Mouse (Mus musculus) forebrain, embryonic 16.5 days (tissue): Measurements from ENCODE around the gene Lrrc8a. TPM values are rescaled to one million over a fixed set of nuclear protein-coding genes. Genes with fewer than 3 reads are reported as not detected.

Source experiments
- ATAC-seq: fragments of 200-750 bp; cut with Nextera tagmentation; 2 replicates; pipeline ENCODE4 v1.8.0; 2017; ENCODE audit warnings: mild to moderate bottlenecking, moderate library complexity
- H3K27ac ChIP-seq: fragments of 300-500 bp; sonication (generic); 2 replicates; pipeline ENCODE4 v1.5.1; 2014; ENCODE audit warnings: low read length, control low read depth
- H3K27me3 ChIP-seq: fragments of 300-500 bp; sonication (generic); replicated peaks from 2 replicates; pipeline ENCODE4 v1.6.1; 2014; ENCODE audit warnings: low read length; ENCODE audit not compliant: control insufficient read depth, insufficient read depth
- H3K36me3 ChIP-seq: fragments of 300-500 bp; sonication (generic); 2 replicates; pipeline ENCODE4 v1.6.1; 2014; ENCODE audit not compliant: control insufficient read depth, insufficient read depth
- H3K4me1 ChIP-seq: fragments of 300-500 bp; sonication (generic); replicated peaks from 2 replicates; pipeline ENCODE4 v1.6.1; 2014; ENCODE audit warnings: low read length; ENCODE audit not compliant: control insufficient read depth, insufficient read depth
- H3K4me2 ChIP-seq: fragments of 300-500 bp; sonication (generic); 2 replicates; pipeline ENCODE4 v1.6.1; 2014; ENCODE audit warnings: mild to moderate bottlenecking, low read length, control low read depth
- H3K4me3 ChIP-seq: fragments of 300-500 bp; sonication (generic); replicated peaks from 2 replicates; pipeline ENCODE4 v1.5.1; 2014; ENCODE audit warnings: mild to moderate bottlenecking, low read length, control low read depth
- H3K9ac ChIP-seq: fragments of 300-500 bp; sonication (generic); replicated peaks from 2 replicates; pipeline ENCODE4 v1.6.1; 2014; ENCODE audit warnings: low read depth, low read length, control low read depth
- H3K9me3 ChIP-seq: fragments of 300-500 bp; sonication (generic); 2 replicates; pipeline ENCODE4 v1.6.1; 2016; ENCODE audit warnings: low read length; ENCODE audit not compliant: control insufficient read depth
- WGBS: fragments of 180-500 bp; shearing (Covaris S2); extraction: QIAGEN DNeasy Blood & Tissue Kit; methylation state at CpG from one replicate; pipeline ENCODE4 v1.1.7; 2014; 5-methylcytosine and 5-hydroxymethylcytosine counted together
- polyA plus RNA-seq: library from polyadenylated mRNA; unstranded; fragments of >200 nt; fragmentation: Nextera tagmentation; extraction: Ambion mirVana; gene quantifications from 2 replicates; pipeline ENCODE4 v1.2.1, GENCODE M21; 2015

The Lrrc8a gene
- 58.9 and 59.7 TPM in 2 replicates for polyA plus RNA-seq

GRCm38 (mm10) chr2:30237199-30237880 lies at the start of gene Lrrc8a:
TSS of gene Lrrc8a (plus strand) at chr2:30237715.
- Histone ChIP-seq H3K27ac (peak within 1 kb of the TSS; percentile 89), H3K36me3 (peaks cover 13% of the 10 kb centered on the region; the same call in 1 of the 2 replicates), H3K9me3 (no peaks in the 10 kb centered on the region), H3K27me3 (no peaks in the 10 kb centered on the region), H3K4me3 (peak within 1 kb of the TSS; percentile 91), H3K4me1 (peaks cover 26% of the 10 kb centered on the region), H3K4me2 (peak within 1 kb of the TSS; percentile 92), H3K9ac (peak within 1 kb of the TSS; percentile 91)
- peak; percentile 98 for ATAC-seq
- WGBS, result under 1% methylated on average over 48 of the region's 67 CpGs

GRCm38 (mm10) chr2:30191790-30192580 lies 45.5 kb upstream of the Lrrc8a start:
- Histone ChIP-seq H3K27ac (no peak overlapping the region), H3K9me3 (no peaks in the 10 kb centered on the region), H3K4me1 (no peaks in the 10 kb centered on the region; the same call in 1 of the 2 replicates), H3K9ac (no peak overlapping the region), H3K36me3 (no peaks in the 10 kb centered on the region), H3K4me2 (no peak overlapping the region), H3K4me3 (no peak overlapping the region), H3K27me3 (no peaks in the 10 kb centered on the region)
- 81% methylated on average over 12 of the region's 12 CpGs for WGBS
- ATAC-seq, result no peak

DNA sequence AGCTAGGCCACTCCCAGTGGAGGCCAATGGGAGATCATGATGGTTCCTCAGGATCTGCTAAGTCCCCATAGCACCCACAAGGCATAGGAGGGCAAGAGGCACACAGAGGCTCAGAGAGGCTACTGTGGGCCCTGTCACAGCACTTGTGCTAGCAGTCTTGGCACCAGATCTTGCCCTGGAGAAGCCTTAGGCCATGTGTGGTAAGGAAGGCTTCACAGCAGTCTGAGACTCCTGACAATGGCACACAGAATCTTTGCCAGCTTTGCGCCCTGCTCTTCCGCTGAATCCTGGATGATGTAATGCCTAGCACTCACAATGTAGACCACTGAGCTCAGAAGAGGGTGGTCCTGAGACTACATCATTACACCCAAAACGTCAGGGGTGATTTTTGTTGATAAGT lies 42.9 kb upstream of the Lrrc8a start:
- ATAC-seq, result no peak; the same call in 1 of the 2 replicates
- H3K4me3 ChIP-seq, result no peak overlapping the region
- no peaks in the 10 kb centered on the region for H3K36me3 ChIP-seq
- H3K27me3 ChIP-seq, result no peaks in the 10 kb centered on the region
- no peaks in the 10 kb centered on the region for H3K9me3 ChIP-seq
- H3K9ac ChIP-seq, result no peak overlapping the region
- no peak overlapping the region for H3K4me2 ChIP-seq
- no peaks in the 10 kb centered on the region; the same call in 1 of the 2 replicates for H3K4me1 ChIP-seq
- 37% methylated on average over 3 of the region's 3 CpGs for WGBS
- H3K27ac ChIP-seq, result no peak overlapping the region

- Histone ChIP-seq H3K4me3 (no peak overlapping the region), H3K36me3 (no peaks in the 10 kb centered on the region), H3K9me3 (no peaks in the 10 kb centered on the region), H3K4me2 (no peak overlapping the region), H3K4me1 (no peaks in the 10 kb centered on the region; the same call in 1 of the 2 replicates), H3K27ac (no peak overlapping the region), H3K27me3 (no peaks in the 10 kb centered on the region), H3K9ac (no peak overlapping the region)
- WGBS, result 72% methylated on average over 4 of the region's 4 CpGs
- ATAC-seq, result no peak
Observed at GRCm38 (mm10) chr2:30198021-30198420, 39.5 kb upstream of the Lrrc8a start.

- Histone ChIP-seq H3K9me3 (no peaks in the 10 kb centered on the region), H3K4me3 (no peak overlapping the region), H3K9ac (no peak overlapping the region), H3K36me3 (no peaks in the 10 kb centered on the region), H3K4me1 (peaks cover 6% of the 10 kb centered on the region), H3K4me2 (no peak overlapping the region), H3K27me3 (no peaks in the 10 kb centered on the region), H3K27ac (no peak overlapping the region)
- WGBS, result 57% methylated on average over 1 of the region's 1 CpGs
- ATAC-seq, result no peak
Observed at GRCm38 (mm10) chr2:30199984-30200383, 37.5 kb upstream of the Lrrc8a start.

GRCm38 (mm10) chr2:30200388-30200925 lies 37.1 kb upstream of the Lrrc8a start:
- ATAC-seq, result no peak
- Histone ChIP-seq H3K4me1 (peaks cover 6% of the 10 kb centered on the region), H3K9me3 (no peaks in the 10 kb centered on the region), H3K36me3 (no peaks in the 10 kb centered on the region), H3K27ac (no peak overlapping the region), H3K4me3 (no peak overlapping the region), H3K4me2 (no peak overlapping the region), H3K27me3 (no peaks in the 10 kb centered on the region), H3K9ac (no peak overlapping the region)
- 86% methylated on average over 5 of the region's 5 CpGs for WGBS

DNA sequence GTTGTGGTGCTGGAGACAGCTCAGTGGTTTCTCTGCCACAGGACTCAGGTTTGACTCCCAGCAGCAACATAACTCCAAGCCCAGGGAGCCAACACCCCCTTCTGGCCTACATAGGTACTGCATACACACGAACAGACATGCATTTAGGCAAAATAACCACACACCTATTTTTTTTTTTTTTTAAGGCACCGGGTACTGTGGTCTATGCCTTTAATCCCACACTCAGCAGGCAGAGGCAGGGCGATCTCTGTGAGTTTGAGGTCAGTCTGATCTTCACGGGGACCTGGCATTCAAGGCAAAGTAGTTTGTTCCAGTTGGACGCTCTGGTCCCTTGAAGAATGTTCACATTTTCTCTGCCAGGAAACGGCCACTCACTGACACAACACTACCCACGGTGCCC lies 34.1 kb upstream of the Lrrc8a start:
- no peak overlapping the region for H3K9ac ChIP-seq
- no peaks in the 10 kb centered on the region for H3K9me3 ChIP-seq
- H3K4me3 ChIP-seq, result no peak overlapping the region
- ATAC-seq, result no peak
- no peaks in the 10 kb centered on the region for H3K27me3 ChIP-seq
- H3K36me3 ChIP-seq, result no peaks in the 10 kb centered on the region
- 75% methylated on average over 7 of the region's 7 CpGs for WGBS
- peaks cover 12% of the 10 kb centered on the region for H3K4me1 ChIP-seq
- H3K27ac ChIP-seq, result no peak overlapping the region
- H3K4me2 ChIP-seq, result no peak overlapping the region

- peak overlapping the region; percentile 76 for H3K27ac ChIP-seq
- 1% methylated on average over 13 of the region's 13 CpGs for WGBS
- peaks cover 12% of the 10 kb centered on the region for H3K4me1 ChIP-seq
- no peaks in the 10 kb centered on the region for H3K27me3 ChIP-seq
- peak overlapping the region; percentile 76 for H3K4me2 ChIP-seq
- H3K9me3 ChIP-seq, result no peaks in the 10 kb centered on the region
- peak overlapping the region; percentile 82 for H3K4me3 ChIP-seq
- no peaks in the 10 kb centered on the region for H3K36me3 ChIP-seq
- H3K9ac ChIP-seq, result peak overlapping the region; percentile 71
- ATAC-seq, result no peak; the same call in none of the 2 replicates
Observed at GRCm38 (mm10) chr2:30205255-30205628, 32.3 kb upstream of the Lrrc8a start.

DNA sequence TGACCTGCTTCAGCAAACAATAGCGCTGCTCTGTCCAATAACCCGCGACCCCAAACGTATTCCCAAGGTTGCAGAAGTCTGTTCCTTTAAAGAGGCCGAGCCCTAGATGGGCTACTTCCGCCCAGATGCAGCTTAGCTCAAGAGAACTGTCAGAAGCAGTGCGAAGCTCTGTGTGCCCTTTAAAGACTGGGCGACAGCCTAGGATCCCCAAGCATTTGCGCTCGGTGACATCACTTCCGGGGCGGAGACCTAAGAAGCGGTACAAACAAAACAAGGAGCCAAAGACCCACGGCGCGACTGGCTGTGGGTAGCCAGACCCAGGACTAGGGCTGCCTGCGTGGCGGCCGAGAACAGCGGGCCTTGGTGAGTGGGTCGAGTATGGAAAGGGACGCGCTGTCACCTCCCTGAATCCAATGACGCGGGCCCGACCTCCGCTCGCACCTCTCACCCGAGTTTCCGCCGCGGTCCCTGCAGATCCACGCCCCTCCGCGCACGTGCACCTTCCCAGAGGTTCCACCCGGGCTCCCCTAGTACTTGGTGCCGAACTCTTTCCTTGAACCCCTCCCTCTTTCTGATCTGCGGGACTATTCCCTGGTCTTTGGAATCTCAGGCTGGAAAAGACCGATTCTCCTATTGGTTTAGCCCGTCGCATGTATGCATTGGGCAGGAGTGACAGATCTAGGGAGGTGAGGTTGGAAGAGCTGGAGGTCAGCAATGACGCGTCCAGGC lies 31.7 kb upstream of the Lrrc8a start, which contains the start of gene Kyat1:
Gene Kyat1 (minus strand): TSS at position 219 of the 729 bp plus-strand sequence.
- peak; percentile 99 for ATAC-seq
- H3K4me2 ChIP-seq, result peak within 1 kb of the TSS; percentile 76
- H3K4me1 ChIP-seq, result peaks cover 12% of the 10 kb centered on the region
- peak within 1 kb of the TSS; percentile 82 for H3K4me3 ChIP-seq
- no peaks in the 10 kb centered on the region for H3K27me3 ChIP-seq
- H3K36me3 ChIP-seq, result no peaks in the 10 kb centered on the region
- no peaks in the 10 kb centered on the region for H3K9me3 ChIP-seq
- peak within 1 kb of the TSS; percentile 71 for H3K9ac ChIP-seq
- under 1% methylated on average over 43 of the region's 44 CpGs for WGBS
- peak within 1 kb of the TSS; percentile 76 for H3K27ac ChIP-seq
